Mouse (Mus musculus) embryonic fibroblast, embryonic 13.5 days (primary cell): ENCODE measurements around the gene Ubd. TPM values are rescaled to one million over a fixed set of nuclear protein-coding genes. Genes with fewer than 3 reads are reported as not detected.

Experiments
- H3K27ac ChIP-seq: 2 replicates; pipeline ENCODE4 v1.5.1; 2012; ENCODE audit warnings: low read length, control low read depth, inconsistent platforms; ENCODE audit not compliant: insufficient read depth
- H3K4me1 ChIP-seq: 2 replicates; pipeline ENCODE4 v1.6.1; 2011; ENCODE audit warnings: low read length; ENCODE audit not compliant: control insufficient read depth, insufficient read depth
- H3K4me3 ChIP-seq: 2 replicates; pipeline ENCODE4 v1.5.1; 2011; ENCODE audit warnings: mild to moderate bottlenecking, control low read depth, low read length; ENCODE audit not compliant: insufficient read depth
- CTCF ChIP-seq: IDR thresholded peaks from 2 replicates; pipeline ENCODE4 v1.5.1; 2011; ENCODE audit warnings: mild to moderate bottlenecking, control low read depth, low read length, moderate library complexity, borderline replicate concordance; ENCODE audit not compliant: insufficient read depth
- POLR2A ChIP-seq: IDR thresholded peaks from 2 replicates; pipeline ENCODE4 v1.6.1; 2011; ENCODE audit warnings: low read depth, mild to moderate bottlenecking, control low read depth, low read length, moderate library complexity
- polyA plus RNA-seq: library from polyadenylated mRNA; stranded (reverse); fragments of >200 nt; gene quantifications from 2 replicates; pipeline ENCODE4 v1.2.4, GENCODE M21; 2011; ENCODE audit warnings: low read depth; ENCODE audit not compliant: missing spikeins, insufficient read length

Ubd gene
- polyA plus RNA-seq: not detected in 2 replicates

DNA sequence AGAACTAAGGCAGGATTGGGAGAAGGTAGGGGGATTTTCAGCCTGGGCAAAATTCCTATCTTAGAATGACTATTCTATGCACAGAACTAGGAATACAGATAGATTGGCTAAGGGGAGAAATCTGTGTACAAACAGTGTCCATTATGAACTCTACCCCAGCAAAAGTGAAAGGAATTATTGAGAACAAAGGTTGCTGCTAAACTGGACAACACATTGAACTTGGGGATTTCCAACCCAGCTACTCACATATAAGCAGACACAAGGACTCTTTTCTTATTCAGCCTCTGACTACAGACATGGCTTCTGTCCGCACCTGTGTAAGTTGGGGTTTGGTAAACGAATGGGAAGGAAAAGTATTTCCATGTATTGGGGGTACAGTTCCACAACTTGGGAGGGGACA lies at the start of gene Ubd:
Gene Ubd, plus strand, starts transcription at position 237 of the 400 bp plus-strand sequence.
- Histone ChIP-seq H3K4me1 (peaks cover 4% of the 10 kb centered on the region), H3K27ac (no peak within 1 kb of the TSS), H3K4me3 (no peak within 1 kb of the TSS)
- TF ChIP-seq CTCF (no peak), POLR2A (no peak)

DNA sequence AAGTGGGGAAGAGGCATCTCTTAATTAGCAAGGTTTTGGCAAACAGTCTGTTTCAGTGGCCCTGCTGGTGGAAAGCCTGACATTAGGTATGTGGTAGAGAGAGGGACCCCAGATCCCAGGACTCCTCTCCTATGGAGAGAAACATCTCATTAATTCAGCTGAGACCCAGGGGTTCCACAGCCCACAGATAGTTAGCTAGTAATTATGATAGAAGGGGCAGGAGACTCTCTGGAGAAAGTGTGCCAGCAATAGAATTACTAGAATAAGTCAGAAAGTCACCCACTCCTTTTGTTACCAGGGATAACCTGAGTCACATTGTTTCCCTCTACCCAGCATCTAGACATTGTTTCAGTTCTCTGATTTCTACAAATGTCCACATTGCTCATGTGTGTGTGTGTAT lies 32.3 kb upstream of the Ubd start, which contains the start of gene Olfr93:
Gene Olfr93, minus strand, starts transcription at position 101 of the 400 bp plus-strand sequence.
- H3K4me3 ChIP-seq: no peak within 1 kb of the TSS
- no peak for TF ChIP-seq CTCF
- TF ChIP-seq POLR2A: no peak

GRCm38 (mm10) chr17:37185474-37185873 lies 8.2 kb upstream of the Ubd start:
- H3K27ac ChIP-seq: no peak overlapping the region
- H3K4me1 ChIP-seq: no peaks in the 10 kb centered on the region
- no peak for TF ChIP-seq POLR2A
- TF ChIP-seq CTCF: no peak

More for the DNA sequence above, 32.3 kb upstream of the Ubd start, which contains the start of gene Olfr93:
- Histone ChIP-seq H3K27ac (no peak within 1 kb of the TSS), H3K4me1 (no peaks in the 10 kb centered on the region)

GRCm38 (mm10) chr17:37190711-37191110 lies 3.0 kb upstream of the Ubd start:
- Histone ChIP-seq H3K27ac (no peak overlapping the region), H3K4me3 (no peak overlapping the region), H3K4me1 (peaks cover 4% of the 10 kb centered on the region)
- no peak for TF ChIP-seq POLR2A
- no peak for TF ChIP-seq CTCF

More at GRCm38 (mm10) chr17:37185474-37185873, 8.2 kb upstream of the Ubd start:
- no peak overlapping the region for H3K4me3 ChIP-seq

- Histone ChIP-seq H3K27ac (no peak overlapping the region), H3K4me3 (no peak overlapping the region), H3K4me1 (peaks cover 4% of the 10 kb centered on the region)
- TF ChIP-seq POLR2A: no peak
- TF ChIP-seq CTCF: no peak
Measured at GRCm38 (mm10) chr17:37193032-37193431, 660 bp upstream of the Ubd start.

GRCm38 (mm10) chr17:37194782-37195181 lies 1.1 kb downstream of the Ubd start:
- TF ChIP-seq CTCF: no peak
- peaks cover 4% of the 10 kb centered on the region for H3K4me1 ChIP-seq
- no peak overlapping the region for H3K4me3 ChIP-seq
- 0 out of 2 replicates have a peak overlapping the region, but pooled peaks have one; percentile 17 for H3K27ac ChIP-seq

DNA sequence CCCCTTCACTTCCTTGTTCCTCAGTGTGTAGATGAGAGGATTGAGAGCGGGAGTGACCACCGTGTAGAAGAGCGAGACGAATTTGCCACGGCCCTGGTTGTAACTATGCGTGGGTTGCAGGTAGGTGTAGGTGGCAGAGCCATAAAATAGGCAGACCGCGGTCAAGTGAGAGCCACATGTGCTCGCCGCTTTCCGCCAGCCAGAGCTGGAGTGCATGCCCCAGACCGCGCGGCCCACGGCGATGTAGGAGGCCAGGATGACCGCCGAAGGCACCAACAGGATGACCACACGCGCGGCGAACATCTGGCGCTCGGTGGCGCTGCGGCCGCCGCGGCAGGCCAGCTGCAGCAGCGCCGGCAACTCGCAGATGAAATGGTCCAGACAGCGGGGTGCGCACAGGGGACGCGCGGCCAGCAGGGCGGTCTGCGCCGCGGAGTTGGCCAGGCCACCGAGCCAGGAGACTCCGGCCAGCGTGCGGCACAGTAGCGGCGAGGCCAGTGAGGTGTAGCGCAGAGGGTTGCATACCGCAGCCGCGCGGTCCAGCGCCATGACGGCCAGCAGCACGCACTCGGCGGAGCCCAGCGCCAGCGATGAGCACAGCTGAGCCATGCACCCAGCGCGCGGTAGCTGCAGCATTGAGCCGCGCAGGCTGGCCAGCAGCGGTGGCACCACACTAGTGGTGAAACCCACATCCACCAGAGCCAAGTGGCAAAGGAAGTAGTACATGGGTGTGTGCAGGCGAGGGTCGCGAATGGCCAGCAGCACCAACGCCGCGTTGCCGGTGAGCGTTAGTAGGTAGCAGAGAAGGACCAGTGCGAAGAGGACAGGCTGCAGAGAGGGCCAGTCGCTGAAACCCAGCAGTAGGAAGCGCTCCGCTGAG lies 3.4 kb downstream of the Ubd start:
- peaks cover 4% of the 10 kb centered on the region for H3K4me1 ChIP-seq
- no peak overlapping the region for H3K27ac ChIP-seq
- TF ChIP-seq CTCF (0 out of 2 replicates have a peak, but pooled peaks have one; percentile 0), POLR2A (no peak)
- peak overlapping the region; percentile 27 for H3K4me3 ChIP-seq

DNA sequence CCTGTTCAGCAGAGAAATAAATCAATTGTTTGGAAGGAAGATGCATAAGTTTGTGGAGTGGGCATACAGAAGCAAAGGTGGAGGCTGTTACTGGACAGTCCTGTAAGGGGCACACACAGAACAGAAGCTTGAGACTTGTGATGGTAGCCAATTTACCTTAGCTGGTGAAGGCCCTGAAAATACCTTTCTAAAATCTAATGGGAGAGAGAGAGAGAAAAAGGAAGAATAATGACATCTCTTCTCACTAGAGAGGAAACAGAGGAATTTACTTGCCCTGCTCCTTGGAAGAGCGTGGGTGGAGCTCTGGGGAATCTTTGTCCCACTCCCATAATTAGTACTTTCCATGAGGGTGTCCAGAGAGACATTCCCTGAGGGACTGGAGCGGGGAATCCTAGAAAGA lies 7.2 kb downstream of the Ubd start, which contains the start of gene Olfr94:
Gene Olfr94, minus strand, starts transcription at position 101 of the 400 bp plus-strand sequence.
- no peaks in the 10 kb centered on the region for H3K4me1 ChIP-seq
- TF ChIP-seq POLR2A: no peak
- no peak for TF ChIP-seq CTCF
- no peak within 1 kb of the TSS for H3K27ac ChIP-seq
- H3K4me3 ChIP-seq: no peak within 1 kb of the TSS

DNA sequence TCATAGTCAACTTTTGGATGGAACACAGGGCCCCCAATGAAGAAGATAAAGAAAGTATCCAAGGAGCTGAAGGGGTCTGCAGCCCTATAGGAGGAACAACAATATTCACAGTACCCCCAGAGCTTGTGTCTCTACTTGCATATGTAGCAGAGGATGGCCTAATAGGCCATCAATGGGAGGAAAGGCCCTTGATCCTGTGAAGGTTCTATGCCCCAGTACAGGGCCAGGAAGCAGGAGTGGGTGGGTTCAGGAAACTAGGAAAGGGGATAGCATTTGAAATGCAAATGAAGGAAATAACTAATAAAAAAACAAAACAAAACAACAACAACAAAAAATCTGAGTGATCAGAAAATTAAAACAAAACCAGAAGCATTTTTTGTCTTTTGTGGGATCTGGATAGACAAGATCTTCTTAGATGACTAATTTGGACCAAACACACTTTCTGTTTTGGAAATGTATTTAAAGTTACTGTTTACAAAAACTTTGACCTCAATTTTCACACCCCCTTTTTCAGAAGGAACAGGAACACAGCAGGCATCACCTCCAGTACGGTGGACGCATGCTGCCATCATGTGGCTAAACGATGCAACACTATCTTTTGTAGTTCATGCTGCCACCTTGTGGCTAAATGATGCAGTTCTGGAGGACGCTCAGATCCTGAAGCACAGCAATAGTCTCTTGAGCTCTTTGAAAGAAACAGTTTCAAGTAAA lies 9.7 kb downstream of the Ubd start:
- H3K27ac ChIP-seq: no peak overlapping the region
- no peak overlapping the region for H3K4me3 ChIP-seq
- H3K4me1 ChIP-seq: no peaks in the 10 kb centered on the region
- peak; percentile 100 for TF ChIP-seq CTCF
- no peak for TF ChIP-seq POLR2A

DNA sequence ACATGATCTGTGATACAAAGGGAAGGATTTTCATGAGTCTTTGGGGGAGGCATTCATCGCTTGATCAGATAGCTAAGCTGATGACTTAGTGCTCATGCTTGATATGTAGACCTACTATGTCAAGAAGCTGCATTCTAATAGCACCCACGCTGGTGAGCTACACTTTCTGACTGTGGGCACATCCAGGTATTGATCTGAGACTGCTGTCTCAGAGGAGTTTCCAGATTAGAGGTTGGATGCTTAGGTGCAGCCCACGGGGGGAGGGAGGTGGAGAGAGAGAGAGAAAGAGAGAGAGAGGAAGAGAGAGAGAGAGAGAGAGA lies 10.2 kb downstream of the Ubd start:
- H3K27ac ChIP-seq: no peak overlapping the region
- H3K4me1 ChIP-seq: no peaks in the 10 kb centered on the region
- no peak overlapping the region for H3K4me3 ChIP-seq
- no peak for TF ChIP-seq CTCF
- TF ChIP-seq POLR2A: no peak
